Mouse (Mus musculus): Measurements from ENCODE around the gene Lcn9. TPM values are rescaled to one million over a fixed set of nuclear protein-coding genes. Genes with fewer than 3 reads are reported as not detected.

Gene Lcn9
- polyA plus RNA-seq, 1 experiment from 2014 or later: not detected

DNA sequence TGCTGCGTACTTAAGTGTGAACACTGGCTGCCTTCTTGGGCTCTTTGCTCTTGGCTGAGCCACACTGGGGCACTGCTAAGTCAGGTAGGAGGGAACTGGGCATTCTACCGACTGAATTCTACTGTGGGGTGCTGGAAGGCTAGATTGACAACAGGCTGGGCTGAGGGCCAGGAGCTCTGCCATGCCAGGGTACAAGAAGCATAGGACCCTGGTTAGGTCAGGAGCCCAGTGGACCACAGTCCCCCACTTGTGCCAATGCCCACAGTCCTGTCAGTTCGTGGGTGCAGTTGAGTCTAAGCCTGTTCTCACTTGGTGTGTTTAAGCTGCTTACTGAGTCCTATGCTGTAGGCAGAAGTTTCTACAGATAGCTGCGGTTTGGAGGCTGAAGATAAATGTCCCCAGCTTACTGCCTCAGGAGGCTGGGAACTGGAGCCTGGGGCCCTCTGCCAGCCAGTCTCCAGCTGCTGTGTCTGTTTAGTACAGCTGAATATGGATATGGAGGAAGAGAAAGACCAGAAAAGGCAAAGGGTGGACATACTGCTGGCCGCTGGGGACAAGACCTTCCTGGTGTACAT is 39.8 kb downstream of the Lcn9 start:
- ATAC-seq (ENCODE audit: low FRiP score) (no peak), DNase-seq (ENCODE audit: low spot score) (no peak)
- 62% methylated on average over 5 of the region's 5 CpGs for WGBS
- no peak overlapping the region for H3K27ac ChIP-seq
- no peaks in the 10 kb centered on the region for H3K36me3 ChIP-seq (replicated peaks; ENCODE audit: control insufficient read depth, insufficient read depth)
- peaks cover 6% of the 10 kb centered on the region for H3K4me1 ChIP-seq (replicated peaks; ENCODE audit: control insufficient read depth, insufficient read depth, low read length)
- H3K4me3 ChIP-seq (replicated peaks; ENCODE audit: low read length): no peak overlapping the region
- no peak overlapping the region for H3K9ac ChIP-seq
- H3K4me2 ChIP-seq (replicated peaks): peak overlapping the region; percentile 99
- no peaks in the 10 kb centered on the region for H3K9me3 ChIP-seq (ENCODE audit: control insufficient read depth, low read length)
- peaks cover 5% of the 10 kb centered on the region; the same call in 1 of the 2 replicates for H3K27me3 ChIP-seq (ENCODE audit: control insufficient read depth, insufficient read depth, low read length)

DNA sequence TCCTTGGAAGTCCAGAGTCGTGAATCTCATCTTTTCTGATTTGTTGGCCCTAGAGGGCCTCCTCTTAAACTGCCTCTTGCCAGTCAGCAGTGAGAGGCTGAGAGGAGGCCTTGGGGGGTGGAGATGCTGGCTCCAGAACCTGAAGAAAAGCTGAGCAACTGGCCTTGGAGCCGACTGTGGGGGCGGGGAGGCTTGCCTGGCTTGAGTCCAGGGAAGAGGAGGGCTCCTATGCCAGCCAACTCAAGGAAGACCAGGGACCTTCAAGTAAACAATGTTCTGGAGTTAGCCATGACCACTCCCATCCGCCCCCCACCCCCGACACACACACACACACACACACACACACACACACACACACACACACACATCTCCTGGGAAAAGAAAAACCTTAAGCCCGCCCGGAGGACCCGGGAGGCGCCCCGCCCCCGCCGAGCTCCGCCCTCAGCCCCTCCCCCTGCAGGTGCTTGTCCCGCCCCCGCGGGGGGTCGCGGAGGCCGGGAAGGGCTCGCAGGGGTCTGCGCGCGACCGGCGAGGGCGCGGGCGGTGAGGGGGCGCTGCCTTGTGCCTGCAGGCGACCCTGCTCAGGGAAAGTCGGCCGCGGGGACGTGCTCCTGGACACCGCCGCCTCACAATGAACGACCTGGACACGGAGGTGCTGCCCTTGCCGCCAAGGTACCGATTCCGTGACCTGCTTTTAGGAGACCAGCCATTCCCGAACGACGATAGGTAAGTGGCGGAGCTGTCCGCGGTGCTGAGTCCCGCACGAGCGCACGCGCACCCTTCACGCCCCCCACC is 40.6 kb downstream of the Lcn9 start, which contains the start of gene Kcnt1:
TSS of gene Kcnt1 (plus strand) at position 398 of the 795 bp plus-strand sequence.
- ATAC-seq (ENCODE audit: low FRiP score) (0 out of 2 replicates have a peak, but pooled peaks have one; percentile 12), DNase-seq (ENCODE audit: low spot score) (peak; percentile 61)
- Histone ChIP-seq H3K27me3 (ENCODE audit: control insufficient read depth, insufficient read depth, low read length) (peaks cover 5% of the 10 kb centered on the region; the same call in 1 of the 2 replicates), H3K4me2 (replicated peaks) (peak within 1 kb of the TSS; percentile 99), H3K9me3 (ENCODE audit: control insufficient read depth, low read length) (no peaks in the 10 kb centered on the region), H3K4me3 (replicated peaks; ENCODE audit: low read length) (peak within 1 kb of the TSS; percentile 62), H3K9ac (peak within 1 kb of the TSS; percentile 62), H3K36me3 (replicated peaks; ENCODE audit: control insufficient read depth, insufficient read depth) (no peaks in the 10 kb centered on the region), H3K4me1 (replicated peaks; ENCODE audit: control insufficient read depth, insufficient read depth, low read length) (peaks cover 6% of the 10 kb centered on the region), H3K27ac (no peak within 1 kb of the TSS)
- under 1% methylated on average over 48 of the region's 53 CpGs for WGBS

GRCm38 (mm10) chr2:25864230-25864629 is 41.3 kb downstream of the Lcn9 start:
- H3K36me3 ChIP-seq (replicated peaks; ENCODE audit: control insufficient read depth, insufficient read depth): no peaks in the 10 kb centered on the region
- no peak for DNase-seq (ENCODE audit: low spot score)
- H3K27ac ChIP-seq: no peak overlapping the region
- WGBS: 3% methylated on average over 18 of the region's 18 CpGs
- ATAC-seq (ENCODE audit: low FRiP score): no peak
- peaks cover 5% of the 10 kb centered on the region; the same call in 1 of the 2 replicates for H3K27me3 ChIP-seq (ENCODE audit: control insufficient read depth, insufficient read depth, low read length)
- no peaks in the 10 kb centered on the region for H3K9me3 ChIP-seq (ENCODE audit: control insufficient read depth, low read length)
- H3K4me1 ChIP-seq (replicated peaks; ENCODE audit: control insufficient read depth, insufficient read depth, low read length): peaks cover 6% of the 10 kb centered on the region
- H3K4me2 ChIP-seq (replicated peaks): peak overlapping the region; percentile 99
- peak overlapping the region; percentile 62 for H3K4me3 ChIP-seq (replicated peaks; ENCODE audit: low read length)
- peak overlapping the region; percentile 62 for H3K9ac ChIP-seq

DNA sequence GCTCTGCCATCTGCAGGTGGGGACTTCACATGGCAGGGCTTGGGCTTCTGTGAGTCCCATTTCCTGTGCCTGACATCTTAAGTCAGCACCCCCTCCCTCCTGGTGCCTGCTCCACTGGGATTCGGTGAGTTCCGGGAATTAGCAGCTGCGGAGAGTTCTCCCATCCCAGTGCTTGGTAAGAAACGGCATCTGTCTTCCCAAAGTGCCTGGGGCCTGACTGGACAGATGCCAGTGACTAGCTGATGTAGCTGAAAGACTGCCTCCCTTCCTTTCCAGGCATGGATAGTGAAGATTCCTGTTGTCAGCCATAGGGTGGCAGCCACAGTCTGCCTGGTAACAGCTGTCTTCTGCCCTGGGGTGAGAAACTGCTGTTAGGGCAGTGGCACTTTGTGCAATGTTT is 42.5 kb downstream of the Lcn9 start:
- no peaks in the 10 kb centered on the region for H3K36me3 ChIP-seq (replicated peaks; ENCODE audit: control insufficient read depth, insufficient read depth)
- H3K27me3 ChIP-seq (ENCODE audit: control insufficient read depth, insufficient read depth, low read length): peaks cover 5% of the 10 kb centered on the region; the same call in 1 of the 2 replicates
- H3K4me3 ChIP-seq (replicated peaks; ENCODE audit: low read length): no peak overlapping the region
- H3K9ac ChIP-seq: no peak overlapping the region
- DNase-seq (ENCODE audit: low spot score) (peak; percentile 61), ATAC-seq (ENCODE audit: low FRiP score) (no peak)
- H3K9me3 ChIP-seq (ENCODE audit: control insufficient read depth, low read length): no peaks in the 10 kb centered on the region
- H3K4me2 ChIP-seq (replicated peaks): no peak overlapping the region
- WGBS: 14% methylated on average over 4 of the region's 4 CpGs
- peaks cover 6% of the 10 kb centered on the region for H3K4me1 ChIP-seq (replicated peaks; ENCODE audit: control insufficient read depth, insufficient read depth, low read length)
- no peak overlapping the region for H3K27ac ChIP-seq

DNA sequence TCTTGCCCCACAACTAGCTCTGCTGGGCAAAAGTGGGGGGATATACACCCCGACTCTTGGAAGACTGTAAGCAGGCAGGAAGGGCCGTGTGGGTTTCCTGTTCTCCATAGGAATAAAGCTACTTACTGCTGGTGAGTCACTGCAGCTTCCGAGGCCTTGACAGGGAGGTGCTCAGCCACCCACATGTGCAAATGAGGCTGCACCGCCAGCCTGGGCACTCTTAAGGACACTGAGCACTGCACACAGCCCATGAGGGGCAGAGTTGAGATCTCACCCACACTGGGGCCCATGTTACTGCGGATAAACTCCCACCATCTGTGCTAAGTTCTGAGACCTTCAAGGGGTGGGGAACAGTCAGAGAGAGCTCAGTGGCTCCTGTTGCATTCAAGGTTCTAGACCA is 43.7 kb downstream of the Lcn9 start:
- H3K36me3 ChIP-seq (replicated peaks; ENCODE audit: control insufficient read depth, insufficient read depth): no peaks in the 10 kb centered on the region
- no peaks in the 10 kb centered on the region for H3K9me3 ChIP-seq (ENCODE audit: control insufficient read depth, low read length)
- DNase-seq (ENCODE audit: low spot score) (no peak), ATAC-seq (ENCODE audit: low FRiP score) (no peak)
- peaks cover 5% of the 10 kb centered on the region; the same call in 1 of the 2 replicates for H3K27me3 ChIP-seq (ENCODE audit: control insufficient read depth, insufficient read depth, low read length)
- no peak overlapping the region for H3K4me2 ChIP-seq (replicated peaks)
- WGBS: 63% methylated on average over 5 of the region's 5 CpGs
- H3K4me1 ChIP-seq (replicated peaks; ENCODE audit: control insufficient read depth, insufficient read depth, low read length): peaks cover 6% of the 10 kb centered on the region
- H3K9ac ChIP-seq: no peak overlapping the region
- no peak overlapping the region for H3K4me3 ChIP-seq (replicated peaks; ENCODE audit: low read length)
- H3K27ac ChIP-seq: no peak overlapping the region

Other genes with a start within 250 kb of the Lcn9 start
- 1.3 and 1.7 TPM in 2 replicates for gene Mamdc4, start 248.3 kb upstream of the Lcn9 start, polyA plus RNA-seq (2014; fragmentation: Nextera tagmentation; extraction: Ambion mirVana)
- gene Phpt1, start 247.9 kb upstream of the Lcn9 start, polyA plus RNA-seq (2014; fragmentation: Nextera tagmentation; extraction: Ambion mirVana): 171 and 187 TPM in 2 replicates
- 10.8 and 12.7 TPM in 2 replicates for gene Ajm1, start 241.4 kb upstream of the Lcn9 start, polyA plus RNA-seq (2014; fragmentation: Nextera tagmentation; extraction: Ambion mirVana)
- 59.0 and 61.6 TPM in 2 replicates for gene Rabl6, start 214.6 kb upstream of the Lcn9 start, polyA plus RNA-seq (2014; fragmentation: Nextera tagmentation; extraction: Ambion mirVana)
- 0.26 and 0.44 TPM in 2 replicates for gene Ccdc183, start 205.5 kb upstream of the Lcn9 start, polyA plus RNA-seq (2014; fragmentation: Nextera tagmentation; extraction: Ambion mirVana)
- gene Tmem141, start 201.1 kb upstream of the Lcn9 start, polyA plus RNA-seq (2014; fragmentation: Nextera tagmentation; extraction: Ambion mirVana): 52.5 and 53.5 TPM in 2 replicates
- 3.9 and 4.0 TPM in 2 replicates for gene Fcna, start 195.1 kb upstream of the Lcn9 start, polyA plus RNA-seq (2014; fragmentation: Nextera tagmentation; extraction: Ambion mirVana)
- gene Lcn8, start 170.0 kb upstream of the Lcn9 start, polyA plus RNA-seq (2014; fragmentation: Nextera tagmentation; extraction: Ambion mirVana): not detected in 2 replicates
- not detected in 2 replicates for gene Lcn5, start 165.2 kb upstream of the Lcn9 start, polyA plus RNA-seq (2014; fragmentation: Nextera tagmentation; extraction: Ambion mirVana)
- gene Lcn6, start 146.4 kb upstream of the Lcn9 start, polyA plus RNA-seq (2014; fragmentation: Nextera tagmentation; extraction: Ambion mirVana): not detected in 2 replicates
- gene Lcn10, start 140.4 kb upstream of the Lcn9 start, polyA plus RNA-seq (2014; fragmentation: Nextera tagmentation; extraction: Ambion mirVana): not detected in 2 replicates
- not detected in 2 replicates for gene Obp2a, start 123.1 kb upstream of the Lcn9 start, polyA plus RNA-seq (2014; fragmentation: Nextera tagmentation; extraction: Ambion mirVana)
- 145 and 153 TPM in 2 replicates for gene Bmyc, start 116.4 kb upstream of the Lcn9 start, polyA plus RNA-seq (2014; fragmentation: Nextera tagmentation; extraction: Ambion mirVana)
- not detected in 2 replicates for gene Obp2b, start 86.1 kb upstream of the Lcn9 start, polyA plus RNA-seq (2014; fragmentation: Nextera tagmentation; extraction: Ambion mirVana)
- not detected in 2 replicates for gene Lcn3, start 57.6 kb upstream of the Lcn9 start, polyA plus RNA-seq (2014; fragmentation: Nextera tagmentation; extraction: Ambion mirVana)
- not detected in 2 replicates for gene Lcn11, start 46.1 kb upstream of the Lcn9 start, polyA plus RNA-seq (2014; fragmentation: Nextera tagmentation; extraction: Ambion mirVana)
- gene Gm13539, start 40.9 kb upstream of the Lcn9 start, polyA plus RNA-seq (2014; fragmentation: Nextera tagmentation; extraction: Ambion mirVana): not detected in 2 replicates
- not detected in 2 replicates for gene Glt6d1, start 7.3 kb upstream of the Lcn9 start, polyA plus RNA-seq (2014; fragmentation: Nextera tagmentation; extraction: Ambion mirVana)
- gene Sohlh1, start 24.1 kb downstream of the Lcn9 start, polyA plus RNA-seq (2014; fragmentation: Nextera tagmentation; extraction: Ambion mirVana): not detected in 2 replicates
- 20.4 and 20.6 TPM in 2 replicates for gene Kcnt1, start 40.6 kb downstream of the Lcn9 start, polyA plus RNA-seq (2014; fragmentation: Nextera tagmentation; extraction: Ambion mirVana)
- gene Camsap1, start 160.1 kb downstream of the Lcn9 start, polyA plus RNA-seq (2014; fragmentation: Nextera tagmentation; extraction: Ambion mirVana): 99.6 and 101 TPM in 2 replicates
- 139 and 146 TPM in 2 replicates for gene Ubac1, start 198.6 kb downstream of the Lcn9 start, polyA plus RNA-seq (2014; fragmentation: Nextera tagmentation; extraction: Ambion mirVana)

All from hindbrain, embryonic 14.5 days (tissue).